Mouse (Mus musculus): ENCODE data around the gene Hspa2.

Gene Hspa2

DNA sequence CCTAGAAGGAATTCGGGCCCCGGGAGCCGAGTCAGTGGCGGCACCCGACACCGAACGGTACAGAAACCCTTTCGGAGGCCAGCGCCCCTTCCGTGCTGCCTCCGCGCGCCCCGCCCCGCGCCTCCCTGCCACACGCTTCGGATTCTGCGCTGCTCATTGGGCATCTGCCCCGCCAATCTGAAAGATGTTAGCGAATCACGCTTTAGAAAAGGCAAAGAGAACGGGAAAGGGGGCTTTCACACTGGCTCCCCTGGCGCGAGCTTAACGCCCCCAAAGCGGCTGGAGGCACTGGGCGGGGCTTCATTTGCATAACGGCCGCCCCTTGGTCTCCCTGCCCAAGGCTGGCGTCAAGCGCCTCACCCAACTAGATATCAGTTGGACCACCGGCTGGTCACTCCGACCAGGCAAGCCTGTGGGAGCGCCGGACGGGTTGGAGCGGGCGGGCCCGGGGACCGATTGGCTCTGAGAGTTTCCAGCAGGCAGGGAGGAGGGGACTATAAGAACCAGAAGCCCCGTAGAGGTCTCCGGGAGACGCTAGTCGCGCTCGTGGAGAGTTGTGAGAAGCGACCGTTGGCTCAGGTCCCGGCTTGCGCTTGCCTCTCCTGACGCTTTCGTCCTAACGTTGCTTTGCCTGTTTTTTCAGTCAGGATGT is at the start of gene Hspa2:
TSS of gene Hspa2 (plus strand) at position 291 of the 652 bp plus-strand sequence.
- DNase-seq = peak; percentile 100

DNA sequence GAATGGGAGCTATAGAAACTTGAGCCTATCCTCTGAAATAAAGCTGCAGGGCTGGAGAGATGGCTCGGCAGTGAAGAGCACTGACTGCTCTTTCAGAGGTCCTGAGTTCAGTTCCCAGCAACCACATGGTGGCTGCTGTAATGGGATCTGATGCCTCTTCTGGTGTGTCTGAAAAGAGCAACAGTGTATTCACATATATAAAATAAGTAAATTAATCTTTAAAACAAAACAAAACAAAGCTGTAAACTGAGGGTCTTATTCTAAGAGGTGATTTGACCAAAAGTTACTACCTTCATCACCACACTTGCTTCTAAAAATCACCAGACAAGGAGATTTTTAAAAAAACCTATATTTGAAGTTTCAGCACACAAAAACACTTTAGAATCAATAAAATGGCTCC is 43.1 kb upstream of the Hspa2 start:
- DNase-seq = no peak

DNA sequence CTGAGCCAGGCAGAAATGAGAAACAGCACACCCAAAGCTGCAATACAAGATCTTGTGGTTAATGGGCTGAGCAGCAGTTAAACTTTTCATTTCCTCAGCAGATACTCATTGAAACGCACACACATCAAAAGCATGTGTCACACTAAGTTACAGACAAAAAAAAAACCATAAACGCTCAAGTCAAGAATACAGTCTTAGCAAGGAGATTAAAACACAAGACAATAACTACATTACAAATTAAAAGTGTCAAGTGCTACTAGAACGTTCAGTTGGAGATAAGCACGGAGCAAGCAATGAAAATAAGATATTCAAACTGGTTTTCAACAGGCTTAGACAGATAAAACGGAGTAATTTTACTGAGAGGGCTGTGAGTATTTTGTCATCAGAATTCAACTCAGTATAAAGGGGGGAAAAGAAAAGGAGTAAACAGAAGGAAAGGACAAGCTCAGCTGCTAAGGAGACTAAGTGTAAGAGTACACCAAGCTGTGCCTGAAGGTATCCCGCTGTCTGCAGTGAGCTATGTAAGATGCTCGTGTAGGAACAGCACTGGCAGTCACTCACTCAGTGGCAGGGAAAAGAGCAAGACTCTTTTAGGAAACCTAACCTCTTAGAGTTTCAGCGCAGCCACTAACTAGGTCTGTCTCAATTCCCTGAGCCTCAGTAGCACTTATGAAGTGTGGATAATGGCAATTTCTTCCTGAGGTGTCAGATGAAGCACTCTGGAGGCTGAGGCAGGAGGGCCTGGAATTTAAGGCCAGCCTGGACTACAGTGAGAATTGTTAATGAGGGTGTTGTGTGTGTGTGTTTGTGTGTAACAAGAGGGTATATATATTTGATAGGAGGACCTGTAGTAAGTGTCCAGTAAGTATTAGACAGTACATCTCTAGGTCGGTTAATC is 42.3 kb upstream of the Hspa2 start:
- DNase-seq = no peak

DNA sequence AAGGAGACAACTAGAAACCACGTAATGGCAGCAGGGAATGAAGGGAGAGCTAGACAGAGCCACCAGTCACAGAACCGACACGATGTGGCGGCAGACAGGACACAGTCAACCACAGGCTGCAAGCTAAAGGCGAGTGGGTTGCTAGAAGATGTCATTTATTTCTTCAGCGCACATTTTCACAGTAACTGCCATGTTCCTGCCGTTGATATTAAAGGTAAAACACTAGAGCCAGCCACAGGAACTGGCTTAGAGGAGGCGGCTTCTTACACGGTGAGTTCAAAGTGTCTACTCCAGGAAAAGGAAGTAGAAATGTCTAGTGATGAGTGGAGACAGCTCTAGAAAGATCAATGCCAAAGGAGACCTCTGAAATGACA is 41.7 kb upstream of the Hspa2 start:
- no peak for DNase-seq

- DNase-seq = no peak
These were observed 37.7 kb upstream of the Hspa2 start for GRCm38 (mm10) chr12:76366276-76366675.

- DNase-seq = peak; percentile 71
These were observed 36.6 kb upstream of the Hspa2 start for GRCm38 (mm10) chr12:76367096-76367995.

DNA sequence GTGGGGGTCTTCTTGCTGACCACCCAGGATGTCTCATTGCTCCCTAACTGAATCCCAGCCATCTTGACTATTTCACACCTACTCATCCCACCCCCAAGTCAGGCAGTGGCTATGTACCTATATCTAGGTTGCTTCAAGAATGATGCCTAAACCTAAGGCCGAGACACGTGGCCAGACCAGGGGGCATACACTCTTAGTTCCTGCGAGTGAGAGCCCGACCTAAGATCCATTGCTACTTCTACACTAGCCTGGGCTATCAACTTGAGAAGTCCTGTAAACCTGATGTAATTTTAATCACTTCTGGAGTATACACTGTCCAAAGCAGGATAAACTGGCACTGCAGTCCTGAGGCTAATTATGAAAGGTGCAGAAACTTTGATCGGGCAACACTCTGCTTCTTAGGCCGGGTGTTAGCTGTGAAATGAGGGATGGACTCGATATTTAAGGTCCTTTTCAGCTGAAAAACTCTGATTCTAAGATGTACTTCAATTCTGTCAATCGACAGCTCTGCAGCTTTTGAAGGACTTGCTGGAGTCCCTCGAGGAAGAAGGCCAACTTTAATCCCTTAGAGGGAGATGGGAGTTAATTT is 35.7 kb upstream of the Hspa2 start:
- no peak for DNase-seq

DNA sequence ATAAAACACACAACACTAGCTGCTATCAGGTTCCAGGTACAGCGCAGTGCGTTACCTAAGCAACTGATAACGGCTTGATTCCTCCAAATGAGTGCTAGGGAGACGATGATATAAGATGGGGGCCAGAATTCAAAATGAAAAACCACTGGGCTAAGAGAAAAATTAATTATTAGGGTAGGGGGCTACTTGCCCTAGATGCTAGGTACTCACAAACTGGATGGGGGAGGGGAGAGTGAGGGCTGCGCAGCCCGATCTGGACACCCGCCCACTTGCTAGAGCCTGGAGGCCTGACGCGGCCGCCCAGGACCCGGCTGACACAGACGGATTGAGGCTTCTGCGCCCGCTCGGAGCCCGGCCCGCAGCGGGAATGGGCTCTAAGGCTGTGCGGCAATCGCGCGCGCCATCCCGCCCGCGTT is 35.2 kb upstream of the Hspa2 start:
- DNase-seq = peak; percentile 86

DNA sequence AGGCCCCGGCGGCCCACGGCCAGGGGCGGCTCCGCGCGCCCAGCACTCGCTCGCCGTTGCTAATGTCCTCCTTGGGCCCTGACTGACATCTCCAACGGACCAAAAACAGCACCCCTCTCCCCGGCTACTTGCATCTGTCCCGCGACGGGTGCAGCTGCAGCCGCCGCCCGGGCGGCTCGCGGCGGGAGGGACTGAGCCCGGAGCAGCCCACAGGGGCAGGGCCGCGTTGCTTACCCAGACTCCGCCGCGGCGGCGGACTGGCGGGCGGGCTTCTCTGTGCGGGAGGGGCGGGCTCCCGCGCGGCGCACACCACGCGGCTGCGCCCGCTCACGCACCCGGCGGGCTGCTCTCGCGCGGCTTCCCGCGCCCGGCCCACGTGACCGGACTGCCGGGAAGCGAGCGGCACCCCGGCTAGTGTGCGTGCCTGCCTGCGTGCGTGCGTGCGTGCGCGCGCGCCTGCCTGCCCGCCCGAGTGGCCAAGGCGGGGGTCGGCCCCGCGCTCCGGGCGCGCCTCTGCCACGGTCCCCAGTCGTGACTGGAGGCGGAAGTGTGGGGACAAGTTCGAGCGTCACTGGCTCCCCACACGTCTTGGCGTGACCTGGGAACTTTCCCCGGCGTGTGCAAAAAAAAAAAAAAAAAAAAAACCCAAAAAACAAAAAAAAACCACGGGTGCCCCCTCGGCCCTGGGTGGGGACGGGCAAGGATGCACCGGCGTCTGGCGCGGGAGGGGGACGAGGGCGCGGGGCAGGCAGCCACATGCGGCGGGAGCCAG is 34.6 kb upstream of the Hspa2 start, which contains the start of gene Zbtb25:
TSS of gene Zbtb25 (minus strand) at position 397 of the 772 bp plus-strand sequence.
- peak; percentile 94 for DNase-seq

GRCm38 (mm10) chr12:76369978-76370830 is 33.8 kb upstream of the Hspa2 start, which contains the start of gene Zbtb1:
Gene Zbtb1, plus strand, starts transcription at chr12:76370266.
- peak; percentile 87 for DNase-seq

GRCm38 (mm10) chr12:76370831-76371571 is 33.0 kb upstream of the Hspa2 start:
- DNase-seq = peak; percentile 90

- DNase-seq = no peak
These were observed 31.9 kb upstream of the Hspa2 start for GRCm38 (mm10) chr12:76372046-76372445.

GRCm38 (mm10) chr12:76372881-76373818 is 30.8 kb upstream of the Hspa2 start:
- DNase-seq = no peak

GRCm38 (mm10) chr12:76373991-76374390 is 30.0 kb upstream of the Hspa2 start:
- DNase-seq = no peak

GRCm38 (mm10) chr12:76374911-76375310 is 29.1 kb upstream of the Hspa2 start:
- DNase-seq = no peak

- no peak for DNase-seq
These were observed 28.5 kb upstream of the Hspa2 start for GRCm38 (mm10) chr12:76375506-76375905.

DNA sequence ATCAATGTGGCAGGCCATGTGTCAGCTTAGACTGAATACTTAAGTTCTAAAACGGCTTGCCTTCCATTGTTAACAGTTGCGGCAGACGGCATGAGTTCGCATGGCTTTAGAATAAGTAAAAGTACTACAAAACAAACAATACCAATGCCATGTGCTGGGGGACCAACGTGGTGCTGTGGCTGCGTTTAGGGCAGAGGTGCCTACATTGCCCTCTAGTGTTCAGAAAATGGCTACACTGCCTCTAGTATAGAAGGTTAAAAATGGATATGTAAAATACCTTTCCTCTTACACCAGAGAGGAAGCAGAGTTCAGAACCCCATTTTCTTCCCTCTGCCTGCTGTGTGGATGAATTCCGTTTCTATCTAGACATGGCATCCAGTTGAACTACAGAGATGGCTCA is 27.3 kb upstream of the Hspa2 start:
- peak; percentile 55 for DNase-seq

- DNase-seq = no peak
These were observed 26.9 kb upstream of the Hspa2 start for GRCm38 (mm10) chr12:76377059-76377458.

DNA sequence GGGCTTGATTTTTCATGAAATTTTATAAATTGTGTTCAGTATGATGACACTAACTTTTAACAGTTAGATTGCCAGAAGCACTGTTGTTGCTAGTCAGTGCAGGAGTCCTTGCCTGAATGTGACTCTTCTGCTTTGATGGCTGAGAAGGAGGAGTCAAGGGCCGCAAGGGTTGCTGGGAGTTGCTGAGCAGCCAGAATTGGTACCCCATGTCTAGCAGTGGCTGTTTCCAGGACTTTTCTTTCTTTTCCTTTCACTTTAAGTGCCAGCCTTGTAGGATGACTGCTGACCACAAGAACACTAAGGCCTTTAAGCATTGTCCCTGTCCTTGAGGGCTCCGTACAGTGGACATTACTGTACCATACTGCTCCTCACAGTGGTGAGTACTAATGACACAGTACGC is 26.2 kb upstream of the Hspa2 start:
- no peak for DNase-seq

All from embryo, embryonic 11 days (tissue).